Mouse (Mus musculus) frontal cortex, postnatal 10 days (tissue): ENCODE measurements around the gene March7.
A peak's percentile ranks its signal among the peaks of the same experiment; 100 is the strongest.

Experiments used
- DNase-seq, 2 experiments: peaks; one replicate each; pipeline ENCODE4 v3.0.0; 2022; ENCODE audit warnings: low spot score in 2 of 2, mixed read lengths in 1 of 2

The March7 gene

DNA sequence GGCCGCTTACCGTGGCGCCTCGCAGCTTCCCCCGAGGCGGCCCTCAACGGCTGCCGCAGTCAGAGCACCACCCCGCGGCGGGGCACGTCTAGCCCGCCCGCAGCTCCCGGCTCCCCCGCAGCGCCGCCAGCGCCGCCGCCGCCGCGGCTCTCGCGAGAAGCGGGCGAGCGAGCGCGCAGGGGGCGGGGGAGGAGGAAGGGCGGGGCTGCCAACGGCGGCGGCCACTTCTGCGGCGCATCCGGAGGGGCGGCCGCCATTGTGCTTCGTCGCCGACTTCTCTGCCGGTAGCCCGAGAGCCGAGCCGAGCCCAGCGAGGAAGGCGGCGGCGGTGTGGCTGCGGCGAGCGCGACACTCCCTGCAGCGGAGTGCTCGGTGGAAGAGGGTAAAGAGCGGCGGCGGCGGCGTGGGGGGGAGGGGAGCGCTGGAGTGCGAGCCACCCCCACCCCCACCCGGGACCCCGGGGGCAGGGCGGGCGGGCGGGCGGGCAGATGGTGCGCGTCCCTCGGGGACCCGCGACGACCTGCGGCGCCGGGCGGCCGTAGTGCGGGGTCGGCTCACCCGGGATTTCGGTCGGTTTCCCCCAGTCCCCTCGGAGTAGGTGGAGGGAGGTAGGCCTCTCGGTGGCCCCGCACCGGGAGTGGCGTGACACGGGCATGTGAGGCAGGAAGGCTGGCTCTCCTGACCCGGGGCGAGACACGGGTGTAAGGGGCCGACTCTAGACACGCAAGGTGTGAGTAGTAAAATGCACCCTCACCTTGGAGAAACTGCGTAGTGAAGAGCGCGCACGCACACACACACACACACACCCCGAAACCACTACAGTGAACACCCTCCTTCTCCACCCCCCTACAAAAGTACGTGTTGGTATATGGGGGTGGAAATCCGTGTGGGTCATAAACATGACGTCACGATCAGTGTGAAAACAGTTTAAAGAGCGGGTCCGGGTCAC is at the start of gene March7, which contains the start of gene Baz2b:
March7 (plus strand) TSS at position 185 of the 949 bp plus-strand sequence.
Baz2b (minus strand) TSS at position 137 of the 949 bp plus-strand sequence.
- peak; percentile 74 to 86 for DNase-seq

GRCm38 (mm10) chr2:60163744-60164143 is 45.9 kb upstream of the March7 start:
- no peak for DNase-seq

DNA sequence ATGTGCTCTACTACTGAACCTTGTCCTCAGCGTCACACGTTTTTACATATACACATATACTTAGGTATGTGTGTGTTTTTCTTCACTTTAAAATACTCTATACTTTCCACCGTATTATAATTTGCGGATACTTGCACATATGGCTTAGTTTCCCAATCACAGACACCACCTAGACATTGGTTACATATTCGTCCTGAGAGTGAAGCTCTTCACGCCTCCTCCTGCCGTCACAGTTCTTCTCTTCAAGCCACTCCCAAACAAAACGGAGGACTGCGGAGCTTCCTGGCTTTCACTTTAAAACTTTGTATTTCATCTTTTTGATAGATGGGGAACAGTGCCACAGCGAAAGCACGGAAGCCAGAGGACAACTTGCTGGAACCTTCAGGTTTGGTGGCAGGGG is 44.0 kb upstream of the March7 start:
- no peak for DNase-seq

DNA sequence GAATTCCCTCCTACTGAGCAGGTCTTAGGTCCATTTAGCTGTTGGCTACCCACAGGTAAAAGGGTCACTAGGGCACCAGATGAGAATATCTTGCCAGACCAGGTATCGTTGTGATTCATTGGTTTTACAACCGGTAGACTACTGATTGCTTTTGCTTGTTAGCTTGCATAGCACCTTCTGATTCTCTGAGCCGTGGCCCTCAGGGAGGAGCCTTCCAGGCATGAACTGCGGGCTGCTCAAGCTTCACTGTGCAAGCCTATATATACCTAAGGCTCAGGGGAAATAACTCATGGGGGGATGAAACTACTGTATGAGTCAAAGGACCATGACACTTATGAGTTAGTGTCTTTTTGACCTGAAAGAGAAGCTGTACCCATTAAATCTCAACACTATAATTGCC is 42.8 kb upstream of the March7 start:
- DNase-seq: no peak

- no peak for DNase-seq
Observed at GRCm38 (mm10) chr2:60171786-60172530, 37.7 kb upstream of the March7 start.

DNA sequence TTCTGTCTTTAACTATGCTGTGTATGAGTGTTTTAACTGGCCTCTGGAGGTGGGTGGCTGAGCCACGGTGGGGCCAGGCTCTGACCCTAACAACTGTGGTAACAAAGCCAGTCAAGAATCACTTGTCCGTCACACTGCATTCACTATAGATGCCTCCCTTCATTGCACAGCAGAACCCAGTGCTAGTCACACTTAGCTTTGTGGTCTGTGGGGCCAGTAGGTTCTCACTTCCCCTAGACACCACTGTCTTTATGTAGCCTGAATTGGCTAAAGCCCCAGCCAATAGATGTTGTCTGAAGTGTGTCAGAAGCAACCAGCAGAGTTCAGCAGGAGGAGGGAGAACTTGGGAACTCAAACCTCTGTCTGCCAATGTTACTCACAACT is 37.2 kb upstream of the March7 start:
- no peak for DNase-seq

GRCm38 (mm10) chr2:60173190-60173589 is 36.5 kb upstream of the March7 start:
- no peak for DNase-seq

GRCm38 (mm10) chr2:60173595-60173994 is 36.1 kb upstream of the March7 start:
- DNase-seq: no peak

- DNase-seq: no peak
Observed at GRCm38 (mm10) chr2:60175078-60175477, 34.6 kb upstream of the March7 start.

DNA sequence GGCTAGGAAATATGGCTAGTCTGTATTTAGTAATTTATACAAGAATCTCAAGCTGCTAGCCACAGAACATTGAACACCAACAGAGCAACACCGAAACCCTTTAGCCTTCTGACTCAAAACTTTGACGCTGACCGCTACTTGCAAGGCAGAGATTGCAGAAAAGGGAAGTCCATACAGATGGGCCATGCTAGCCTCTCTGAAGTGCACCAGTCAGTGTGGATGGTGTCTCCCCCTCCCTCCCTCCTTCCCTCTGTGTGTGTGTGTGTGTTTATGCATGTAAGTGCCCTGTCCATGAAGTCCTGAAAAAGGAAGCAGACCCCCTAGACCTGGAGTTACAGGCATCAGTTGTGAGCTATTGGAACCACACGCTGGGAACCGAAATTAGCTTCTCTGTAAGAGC is 33.6 kb upstream of the March7 start:
- no peak for DNase-seq

DNA sequence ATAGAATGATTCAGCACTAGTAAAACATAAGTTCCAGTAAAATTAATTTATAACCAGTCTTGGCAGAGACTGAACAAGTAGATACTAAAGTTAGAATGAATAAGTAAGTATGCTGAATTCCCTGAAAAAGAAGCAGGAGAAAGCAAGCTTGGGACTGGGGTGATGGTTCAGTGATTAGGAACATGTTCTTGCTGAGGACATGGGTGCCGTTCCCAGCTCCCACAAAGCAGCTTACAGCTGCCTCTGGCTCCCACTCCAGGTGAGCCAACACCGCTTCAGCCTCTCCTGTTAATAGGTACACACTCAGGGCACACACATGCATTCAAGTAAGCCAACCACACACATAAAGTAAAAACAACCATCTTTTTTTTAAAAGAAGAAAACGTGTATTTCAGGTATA is 32.2 kb upstream of the March7 start:
- DNase-seq: no peak

DNA sequence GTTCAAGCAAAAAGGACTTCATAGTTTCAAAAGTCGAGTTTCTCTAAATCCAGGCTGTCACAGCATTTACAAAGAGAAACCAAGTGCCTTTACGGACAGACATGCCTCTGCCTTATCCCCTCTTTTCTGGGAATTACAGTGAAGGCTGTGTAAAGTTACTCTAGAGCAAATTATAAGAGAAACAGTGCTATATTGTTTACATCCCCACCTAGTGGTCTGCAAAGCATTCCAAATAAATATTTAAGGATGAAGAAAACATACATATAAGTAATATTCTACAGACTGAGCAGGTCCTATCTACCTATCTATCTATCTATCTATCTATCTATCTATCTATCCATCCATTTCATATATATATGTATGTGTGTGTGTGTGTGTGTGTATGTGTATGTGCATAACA is 28.0 kb upstream of the March7 start:
- no peak for DNase-seq

GRCm38 (mm10) chr2:60196841-60197240 is 12.8 kb upstream of the March7 start:
- DNase-seq: no peak

- DNase-seq: no peak
Observed at GRCm38 (mm10) chr2:60200051-60200562, 9.6 kb upstream of the March7 start.

DNA sequence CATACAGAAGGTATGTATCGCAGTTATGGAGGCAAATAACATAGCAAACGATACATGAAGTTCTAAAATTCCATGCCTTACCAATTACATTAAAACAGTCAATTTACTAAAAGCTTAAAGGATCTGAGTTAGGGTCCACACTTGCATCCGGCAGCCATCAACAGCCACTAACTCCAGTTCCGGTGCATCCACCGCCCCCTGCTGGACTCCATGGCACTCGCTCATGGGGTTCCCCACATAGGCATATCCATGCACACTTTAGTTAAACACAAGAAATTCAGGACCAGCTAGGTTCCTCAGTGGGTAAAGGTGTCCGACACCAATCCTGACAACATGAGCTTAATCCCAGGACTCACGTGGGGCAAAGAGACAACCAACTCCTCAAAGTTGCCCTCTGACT is 9.0 kb upstream of the March7 start:
- DNase-seq: peak in 1 of 2 experiments; percentile 29

DNA sequence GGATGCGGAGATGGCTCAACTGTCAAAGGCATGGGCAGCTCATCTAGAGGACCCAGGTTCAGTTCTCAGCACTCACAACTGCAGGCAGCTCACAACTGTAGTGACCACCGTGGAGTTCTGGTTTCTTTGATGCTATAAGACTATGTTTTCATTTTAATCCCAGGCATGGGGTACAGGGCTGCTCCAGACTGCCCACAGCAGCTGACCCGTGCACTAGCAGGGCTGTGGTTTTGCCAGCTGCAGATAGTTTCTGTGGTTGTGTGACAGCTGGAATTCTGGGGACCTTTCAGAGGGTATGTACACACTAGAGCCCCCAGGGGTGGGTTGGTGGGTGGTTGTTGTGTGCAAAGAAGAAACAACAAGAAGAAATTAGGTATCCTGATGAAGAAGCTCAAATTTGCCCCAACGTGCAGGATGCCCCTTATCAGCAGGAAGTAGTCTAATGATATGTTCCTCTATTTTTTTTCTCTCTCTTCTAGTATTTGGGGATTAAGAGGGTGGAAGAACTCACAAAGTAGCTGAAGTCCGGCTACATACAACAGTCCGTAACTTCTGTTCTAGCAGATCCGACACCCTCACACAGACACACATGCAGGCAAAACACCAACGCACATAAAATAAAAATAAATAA is 6.7 kb upstream of the March7 start:
- no peak for DNase-seq

- no peak for DNase-seq
Observed at GRCm38 (mm10) chr2:60203733-60204132, 6.0 kb upstream of the March7 start.

DNA sequence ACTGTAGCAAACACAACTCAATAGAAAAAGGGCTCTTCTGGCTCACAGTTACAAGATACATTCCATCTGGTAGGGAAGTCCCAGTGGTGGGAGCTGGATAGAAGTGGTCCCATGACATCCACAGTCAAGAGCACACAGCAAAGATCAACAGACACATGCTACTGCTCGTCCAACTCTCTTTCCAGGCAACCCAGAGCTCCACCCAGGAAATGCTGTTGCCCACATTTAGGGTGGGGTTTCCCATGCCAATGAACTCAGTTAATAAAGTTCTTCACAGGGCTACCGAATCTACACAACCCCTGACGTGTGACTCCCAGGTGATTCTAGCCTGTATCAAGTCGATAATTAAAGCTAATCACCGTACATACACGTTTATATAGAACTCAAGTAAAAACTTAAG is 5.5 kb upstream of the March7 start:
- DNase-seq: no peak

DNA sequence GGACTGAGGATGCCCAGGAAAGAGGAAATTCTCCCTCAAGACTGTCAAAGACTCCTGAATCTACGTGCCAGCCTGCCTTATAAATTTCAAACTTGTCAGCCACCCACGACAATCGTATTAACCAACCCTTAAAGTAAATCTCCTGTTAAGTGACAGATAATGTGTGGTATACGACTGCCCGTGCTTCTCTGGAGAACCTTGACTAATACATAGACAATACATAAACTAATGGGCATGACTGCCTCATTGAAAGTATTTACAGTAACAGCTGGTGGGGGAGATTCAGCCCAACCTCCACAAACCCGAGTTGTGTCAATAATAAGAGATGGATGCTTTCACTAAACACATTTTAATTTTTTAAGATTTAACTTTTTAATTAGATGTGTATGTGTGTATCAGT is 3.9 kb upstream of the March7 start:
- no peak for DNase-seq

- peak; percentile 47 to 50 for DNase-seq
Observed at GRCm38 (mm10) chr2:60209122-60209611, 520 bp upstream of the March7 start.

DNA sequence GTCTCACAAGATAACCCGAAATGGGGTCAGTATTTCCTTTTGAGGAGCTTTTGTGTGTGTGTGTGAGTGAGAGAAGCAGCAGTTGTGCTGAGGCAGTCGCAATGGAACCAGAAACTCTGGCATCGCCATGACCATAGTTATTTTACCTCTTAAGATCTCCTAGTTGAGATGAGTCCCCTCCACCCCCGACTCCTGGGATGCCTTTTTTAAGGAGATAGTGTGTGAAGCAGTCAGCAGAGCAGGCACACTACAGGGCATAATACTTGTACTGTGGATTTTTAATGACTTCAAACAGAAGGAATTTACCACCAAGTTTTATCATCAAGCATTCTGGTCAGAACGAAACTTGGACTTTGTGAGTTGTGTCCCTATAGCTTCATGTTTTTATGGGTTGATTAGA is 1.1 kb downstream of the March7 start:
- DNase-seq: no peak

- DNase-seq: no peak
Observed at GRCm38 (mm10) chr2:60212488-60212887, 2.8 kb downstream of the March7 start.
